Mouse (Mus musculus) C2C12 (cell line): ENCODE measurements around the gene Ctso. TPM values are rescaled to one million over a fixed set of nuclear protein-coding genes. Genes with fewer than 3 reads are reported as not detected.

Experiments used
- H3K27me3 ChIP-seq: one replicate; pipeline ENCODE4 v1.6.1; 2011; ENCODE audit not compliant: control insufficient read depth, insufficient read depth, insufficient read length
- H3K36me3 ChIP-seq: one replicate; pipeline ENCODE4 v1.6.1; 2011; ENCODE audit not compliant: control insufficient read depth, insufficient read depth
- H3K4me3 ChIP-seq: one replicate; pipeline ENCODE4 v1.5.1; 2011; ENCODE audit warnings: mild to moderate bottlenecking, control low read depth; ENCODE audit not compliant: poor library complexity, insufficient read depth, severe bottlenecking
- H3K79me2 ChIP-seq: one replicate; pipeline ENCODE4 v1.6.1; 2011; ENCODE audit not compliant: control insufficient read depth, insufficient read depth
- H3K79me3 ChIP-seq: one replicate; pipeline ENCODE4 v1.6.1; 2011; ENCODE audit warnings: low read depth, control low read depth
- H3ac ChIP-seq: one replicate; pipeline ENCODE3; 2011; ENCODE audit warnings: low read depth; ENCODE audit not compliant: control insufficient read depth, insufficient read length
- CEBPB ChIP-seq: IDR thresholded peaks from one replicate; pipeline ENCODE4 v1.6.1; 2011; ENCODE audit warnings: low read depth, mild to moderate bottlenecking, control low read depth, moderate library complexity
- CTCF ChIP-seq: IDR thresholded peaks from one replicate; pipeline ENCODE4 v1.5.1; 2011; ENCODE audit not compliant: control insufficient read depth, insufficient read depth, insufficient read length
- FOSL1 ChIP-seq: IDR thresholded peaks from one replicate; pipeline ENCODE4 v1.8.0; 2011; ENCODE audit warnings: mild to moderate bottlenecking, low read length; ENCODE audit not compliant: poor library complexity, insufficient read depth, severe bottlenecking
- MAX ChIP-seq: IDR thresholded peaks from one replicate; pipeline ENCODE4 v1.6.1; 2011; ENCODE audit warnings: mild to moderate bottlenecking, control low read depth
- MYOD1 ChIP-seq: IDR thresholded peaks from one replicate; pipeline ENCODE4 v1.6.1; 2011; ENCODE audit warnings: low read depth; ENCODE audit not compliant: control insufficient read depth, insufficient read length
- MYOG ChIP-seq: IDR thresholded peaks from one replicate; pipeline ENCODE4 v1.6.1; 2011; ENCODE audit not compliant: control insufficient read depth, insufficient read length; ENCODE audit errors: extremely low read depth
- USF1 ChIP-seq: IDR thresholded peaks from one replicate; pipeline ENCODE4 v1.6.1; 2011; ENCODE audit warnings: low read depth, mild to moderate bottlenecking, control low read depth, moderate library complexity
- polyA plus RNA-seq: library from polyadenylated mRNA; unstranded; fragments of >200 nt; fragmentation: generic; extraction: Trizol; gene quantifications from one replicate; pipeline ENCODE4 v1.2.1, GENCODE M21; 2012; ENCODE audit warnings: missing spikeins

Ctso gene
- polyA plus RNA-seq, 1 experiment = 0.83 TPM

- Histone ChIP-seq H3K79me3 (no peaks in the 10 kb centered on the region), H3ac (no peak overlapping the region), H3K36me3 (no peaks in the 10 kb centered on the region), H3K79me2 (no peaks in the 10 kb centered on the region), H3K27me3 (no peaks in the 10 kb centered on the region), H3K4me3 (no peak overlapping the region)
- TF ChIP-seq CTCF = no peak
- no peak for TF ChIP-seq MAX
- TF ChIP-seq MYOG = no peak
- no peak for TF ChIP-seq CEBPB
- no peak for TF ChIP-seq USF1
- no peak for TF ChIP-seq FOSL1
- TF ChIP-seq MYOD1 = no peak
Measured at GRCm38 (mm10) chr3:81990531-81990930, 58.1 kb downstream of the Ctso start.

GRCm38 (mm10) chr3:81995371-81995770, 63.0 kb downstream of the Ctso start:
- H3K79me3 ChIP-seq = no peaks in the 10 kb centered on the region
- H3K36me3 ChIP-seq = no peaks in the 10 kb centered on the region
- H3K4me3 ChIP-seq = no peak overlapping the region
- no peak for TF ChIP-seq USF1
- no peak for TF ChIP-seq MYOG
- no peak for TF ChIP-seq FOSL1
- TF ChIP-seq MAX = no peak
- no peak for TF ChIP-seq CEBPB
- no peak for TF ChIP-seq MYOD1
- TF ChIP-seq CTCF = no peak
- no peak overlapping the region for H3ac ChIP-seq
- no peaks in the 10 kb centered on the region for H3K79me2 ChIP-seq
- H3K27me3 ChIP-seq = no peaks in the 10 kb centered on the region

GRCm38 (mm10) chr3:81995988-81996387, 63.6 kb downstream of the Ctso start:
- Histone ChIP-seq H3K27me3 (no peaks in the 10 kb centered on the region), H3K79me3 (no peaks in the 10 kb centered on the region), H3K4me3 (no peak overlapping the region), H3ac (no peak overlapping the region), H3K36me3 (no peaks in the 10 kb centered on the region), H3K79me2 (no peaks in the 10 kb centered on the region)
- TF ChIP-seq FOSL1 (no peak), CEBPB (no peak), MYOD1 (no peak), USF1 (no peak), MAX (no peak), CTCF (no peak), MYOG (no peak)

Other genes with a start within 250 kb of the Ctso start
- not detected for gene Tdo2, start 43.6 kb downstream of the Ctso start, polyA plus RNA-seq
- not detected for gene Asic5, start 49.7 kb downstream of the Ctso start, polyA plus RNA-seq
- not detected for gene Gucy1b1, start 142.1 kb downstream of the Ctso start, polyA plus RNA-seq
- not detected for gene Gucy1a1, start 213.2 kb downstream of the Ctso start, polyA plus RNA-seq